Mouse (Mus musculus): ENCODE data around the gene Fam83b.

Gene Fam83b

GRCm38 (mm10) chr9:76518665-76519064 lies 48.3 kb downstream of the Fam83b start:
- DNase-seq = no peak

- DNase-seq = no peak
Measured at GRCm38 (mm10) chr9:76505650-76506049, 61.3 kb downstream of the Fam83b start.

GRCm38 (mm10) chr9:76489737-76490136 lies 77.2 kb downstream of the Fam83b start:
- DNase-seq = no peak

GRCm38 (mm10) chr9:76480088-76480487 lies 86.8 kb downstream of the Fam83b start:
- no peak for DNase-seq

- DNase-seq = no peak
Measured at GRCm38 (mm10) chr9:76469500-76469899, 97.4 kb downstream of the Fam83b start.

- DNase-seq = no peak
Measured at GRCm38 (mm10) chr9:76461547-76461946, 105.4 kb downstream of the Fam83b start.

GRCm38 (mm10) chr9:76455703-76456102 lies 111.2 kb downstream of the Fam83b start:
- no peak for DNase-seq

All from kidney, postnatal 25 days (tissue).